Mouse (Mus musculus): Measurements from ENCODE around the gene Fhdc1.

Fhdc1 gene

GRCm38 (mm10) chr3:84480006-84480897 lies at the start of gene Fhdc1:
Fhdc1 (minus strand) TSS chr3:84480429.
- DNase-seq (ENCODE audit: low spot score): peak; percentile 20

GRCm38 (mm10) chr3:84529021-84529420 lies 48.8 kb upstream of the Fhdc1 start:
- no peak for DNase-seq (ENCODE audit: low spot score)

DNA sequence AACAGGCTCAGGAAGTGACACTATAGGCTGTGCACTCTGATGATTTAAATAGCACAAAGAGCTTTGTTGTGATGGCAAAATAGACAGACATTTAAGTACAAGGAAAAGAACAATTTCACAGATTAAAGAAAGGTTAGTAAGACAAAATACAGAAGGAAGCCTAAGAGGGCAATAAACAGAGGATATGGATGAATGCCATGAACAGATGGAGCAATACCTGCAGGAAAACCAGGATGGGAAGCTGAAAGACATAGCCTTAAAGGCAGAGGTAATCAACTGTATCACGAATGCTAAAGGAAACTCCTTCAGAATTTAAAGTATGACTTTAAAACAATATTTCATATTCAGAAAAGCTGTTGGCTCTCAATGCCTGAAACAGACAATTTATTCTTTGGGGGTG lies 44.7 kb upstream of the Fhdc1 start:
- no peak for DNase-seq (ENCODE audit: low spot score)

DNA sequence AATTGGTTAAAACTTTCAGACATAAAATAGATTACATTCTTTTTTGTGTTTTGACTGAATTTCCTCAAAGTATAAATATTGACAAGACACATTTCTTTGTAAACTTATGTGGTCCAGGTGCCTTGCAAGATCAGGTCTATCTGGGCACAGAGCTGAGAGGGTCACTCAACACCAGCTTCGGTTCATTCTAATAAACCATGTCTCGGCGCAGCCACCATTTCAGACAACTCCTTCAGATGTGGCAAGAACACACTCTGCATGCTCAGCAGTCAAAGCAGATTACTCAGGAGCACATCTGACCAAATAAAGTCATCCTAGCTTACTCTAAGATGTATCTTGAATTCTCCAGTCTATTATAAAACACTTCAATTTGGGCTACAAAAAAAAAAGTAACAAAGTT lies 35.9 kb upstream of the Fhdc1 start:
- DNase-seq (ENCODE audit: low spot score): no peak

- DNase-seq (ENCODE audit: low spot score): no peak
Observed at GRCm38 (mm10) chr3:84512774-84513515, 32.7 kb upstream of the Fhdc1 start.

GRCm38 (mm10) chr3:84505193-84505592 lies 25.0 kb upstream of the Fhdc1 start:
- no peak for DNase-seq (ENCODE audit: low spot score)

DNA sequence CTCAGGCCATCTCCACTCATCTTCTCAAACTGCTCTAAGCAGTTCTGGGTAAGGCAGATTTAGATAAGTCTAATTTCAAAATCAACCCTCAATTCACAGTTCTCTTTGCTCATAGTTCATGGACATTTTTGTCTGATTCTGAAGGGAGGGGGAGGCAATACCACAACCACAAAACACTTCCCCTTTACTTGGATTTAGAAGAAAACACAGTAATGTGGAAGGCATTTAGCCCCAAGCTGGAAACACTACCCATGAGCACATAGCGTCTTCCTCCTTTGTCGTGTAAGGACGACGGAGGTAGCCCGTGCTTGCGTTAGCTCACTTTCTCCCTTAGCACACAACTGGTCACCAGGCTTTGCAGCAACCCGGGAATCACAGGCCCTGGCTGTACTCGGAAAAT lies 24.1 kb upstream of the Fhdc1 start:
- no peak for DNase-seq (ENCODE audit: low spot score)

GRCm38 (mm10) chr3:84502101-84502500 lies 21.9 kb upstream of the Fhdc1 start:
- no peak for DNase-seq (ENCODE audit: low spot score)

DNA sequence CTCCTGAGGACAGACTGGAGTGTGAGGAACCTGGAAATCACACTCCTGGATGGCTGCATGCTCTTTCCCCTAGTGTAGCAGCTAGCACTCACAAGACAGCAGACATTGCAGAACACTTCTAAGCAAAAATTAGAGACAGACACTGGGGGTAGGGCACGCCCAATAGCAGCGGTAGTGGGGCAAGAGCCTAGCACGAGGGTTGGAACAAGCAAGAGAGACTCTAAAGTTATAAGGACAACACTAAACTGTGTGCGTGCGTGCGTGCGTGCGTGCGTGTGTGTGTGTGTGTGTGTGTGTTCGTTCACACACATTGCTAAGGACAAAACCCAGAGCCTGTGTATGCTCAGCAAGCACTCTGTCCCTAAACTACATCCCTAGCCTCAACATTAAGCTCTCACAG lies 20.3 kb upstream of the Fhdc1 start:
- no peak for DNase-seq (ENCODE audit: low spot score)

- DNase-seq (ENCODE audit: low spot score): no peak
Observed at GRCm38 (mm10) chr3:84497718-84498117, 17.5 kb upstream of the Fhdc1 start.

GRCm38 (mm10) chr3:84492657-84493056 lies 12.4 kb upstream of the Fhdc1 start:
- no peak for DNase-seq (ENCODE audit: low spot score)

- DNase-seq (ENCODE audit: low spot score): no peak
Observed at GRCm38 (mm10) chr3:84492148-84492547, 11.9 kb upstream of the Fhdc1 start.

DNA sequence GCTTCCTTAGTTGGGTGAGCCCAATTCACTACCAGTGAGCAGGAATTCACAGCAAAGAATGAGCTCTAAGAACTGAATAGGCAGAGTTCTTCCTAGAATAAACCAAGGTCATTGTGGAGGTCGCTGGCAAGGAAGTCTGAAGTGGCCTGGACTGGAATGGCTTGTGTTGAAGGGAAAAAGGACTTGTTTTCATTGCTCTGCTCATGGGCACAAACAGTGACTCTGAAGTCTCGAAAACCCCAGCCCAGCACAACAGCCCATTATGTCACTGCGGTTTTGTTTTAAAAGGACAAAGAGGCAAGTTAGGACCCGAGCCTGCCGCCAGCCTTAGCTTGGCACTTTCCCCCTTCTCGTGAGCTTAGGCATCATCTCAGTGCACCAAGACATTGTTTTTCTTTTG lies 8.5 kb upstream of the Fhdc1 start:
- peak; percentile 53 for DNase-seq (ENCODE audit: low spot score)

- DNase-seq (ENCODE audit: low spot score): no peak
Observed at GRCm38 (mm10) chr3:84484891-84485290, 4.7 kb upstream of the Fhdc1 start.

DNA sequence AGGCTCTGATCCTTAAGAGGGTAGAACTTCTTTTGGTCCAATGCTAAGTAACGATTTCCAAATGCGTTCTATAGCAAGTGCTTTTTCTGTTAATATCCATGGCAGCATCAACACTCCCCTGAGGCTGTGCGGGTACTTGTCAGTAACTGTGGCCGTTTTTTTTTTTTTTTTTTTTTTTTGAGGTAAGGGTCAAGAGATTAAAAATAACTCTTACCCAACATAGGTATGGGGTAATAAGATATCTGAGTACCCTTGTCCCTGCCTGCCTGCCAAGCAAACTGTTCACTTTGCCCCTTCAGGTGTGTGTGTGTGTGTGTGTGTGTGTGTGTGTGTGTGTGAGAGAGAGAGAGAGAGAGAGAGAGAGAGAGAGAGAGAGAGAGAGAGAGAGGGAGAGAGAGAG lies 4.1 kb upstream of the Fhdc1 start:
- DNase-seq (ENCODE audit: low spot score): no peak

DNA sequence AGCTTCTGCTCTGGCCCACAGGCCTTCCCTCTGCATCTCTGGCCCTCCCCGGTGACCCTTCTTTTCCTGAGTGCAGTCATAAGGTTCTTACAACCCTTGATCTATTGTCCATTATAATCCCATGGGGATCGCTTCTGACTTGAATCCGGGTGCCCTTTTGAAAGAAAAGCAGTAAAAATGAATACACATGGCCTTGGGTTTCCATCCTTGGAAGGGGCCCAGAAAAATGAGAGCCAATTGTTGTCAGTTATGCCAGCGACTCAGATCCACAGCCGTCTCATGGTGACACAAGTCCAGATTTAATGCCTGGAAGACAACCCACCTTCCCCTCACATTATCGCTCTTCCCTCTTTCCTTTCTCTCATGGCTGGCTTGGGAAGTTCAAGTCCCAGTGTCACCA lies 1.9 kb upstream of the Fhdc1 start:
- no peak for DNase-seq (ENCODE audit: low spot score)

- peak; percentile 19 for DNase-seq (ENCODE audit: low spot score)
Observed at GRCm38 (mm10) chr3:84481104-84481503, 875 bp upstream of the Fhdc1 start.

DNA sequence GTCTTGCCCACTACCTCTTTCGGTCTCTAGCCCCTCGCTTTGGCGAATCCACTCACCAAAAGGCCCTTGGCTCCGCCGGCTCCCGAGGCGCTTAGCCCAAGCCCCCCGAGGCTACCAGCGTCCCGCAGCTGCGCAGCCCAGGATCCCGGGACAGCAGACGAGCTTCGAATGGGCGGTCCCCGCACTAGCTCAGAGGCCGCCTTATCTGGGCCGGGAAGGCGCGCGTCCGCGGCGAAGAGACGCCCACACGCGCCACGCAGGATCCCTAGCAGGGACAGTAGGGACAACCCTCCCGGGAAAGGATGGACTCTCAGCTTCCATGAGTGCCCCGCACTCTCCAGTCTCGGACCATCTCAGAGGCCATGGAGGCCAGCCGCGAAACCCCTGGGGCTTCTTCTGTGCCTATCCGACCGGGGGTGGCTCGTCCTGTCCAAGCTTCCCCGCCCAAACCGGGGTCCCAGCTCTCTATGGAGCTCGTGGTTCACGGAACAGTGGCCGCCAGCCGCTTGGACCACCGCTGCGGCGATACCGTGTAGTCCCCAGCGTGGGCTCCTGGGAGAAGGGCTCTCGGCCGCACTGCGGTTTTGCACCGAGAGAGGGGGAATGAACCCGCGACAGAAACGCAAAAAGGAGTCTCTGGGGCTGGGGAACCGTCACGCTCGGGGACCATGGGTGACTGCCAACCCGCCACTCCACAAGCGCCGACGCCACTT lies 780 bp downstream of the Fhdc1 start:
- peak; percentile 28 for DNase-seq (ENCODE audit: low spot score)

- DNase-seq (ENCODE audit: low spot score): no peak
Observed at GRCm38 (mm10) chr3:84478896-84479292, 1.3 kb downstream of the Fhdc1 start.

- DNase-seq (ENCODE audit: low spot score): no peak
Observed at GRCm38 (mm10) chr3:84478195-84478594, 2.0 kb downstream of the Fhdc1 start.

GRCm38 (mm10) chr3:84477498-84477897 lies 2.7 kb downstream of the Fhdc1 start:
- no peak for DNase-seq (ENCODE audit: low spot score)

DNA sequence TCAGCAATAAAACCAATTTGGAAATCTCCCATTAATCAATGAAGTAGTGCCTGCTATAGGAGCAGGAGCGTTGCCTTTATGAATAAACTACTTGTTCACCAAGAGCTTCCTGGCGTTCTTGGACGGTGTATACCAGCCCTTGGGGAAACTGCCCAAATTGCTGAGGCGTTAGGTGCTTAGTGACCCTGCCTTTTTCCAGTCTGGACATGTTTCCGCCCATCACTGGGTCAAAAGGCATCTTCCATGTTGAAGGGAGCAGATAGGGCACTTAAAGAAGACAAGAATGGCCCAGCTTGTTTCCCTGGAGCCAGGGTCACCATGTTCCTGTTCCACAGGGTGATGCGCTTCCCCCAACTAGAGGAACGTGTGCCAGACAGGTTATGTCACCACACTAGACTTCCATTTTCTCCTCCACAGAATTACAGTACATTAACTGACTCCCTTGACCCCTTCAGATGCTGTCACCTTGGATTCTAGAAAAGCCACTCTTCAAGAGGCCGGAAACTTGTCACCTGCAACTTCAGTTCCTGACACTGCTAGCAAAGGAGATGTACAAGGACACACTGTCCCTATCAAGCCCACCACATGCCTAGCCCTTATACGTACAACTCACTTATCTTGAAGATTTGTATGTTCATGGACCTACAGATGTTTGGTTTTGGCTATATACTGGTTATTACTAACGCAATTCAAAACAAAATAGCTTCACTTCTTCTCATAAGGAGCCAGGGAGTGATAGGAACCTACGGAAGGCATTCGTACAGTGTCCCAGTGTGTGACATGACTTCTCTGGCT lies 5.1 kb downstream of the Fhdc1 start:
- no peak for DNase-seq (ENCODE audit: low spot score)

All from layer of hippocampus, adult 11-12 months (tissue).